Mouse (Mus musculus) heart, embryonic 14.5 days (tissue): ENCODE data around the gene Sept4. TPM values are rescaled to one million over a fixed set of nuclear protein-coding genes. Genes with fewer than 3 reads are reported as not detected.

Source experiments
- ATAC-seq: fragments of 200-750 bp; cut with Nextera tagmentation; 2 replicates; pipeline ENCODE4 v1.8.0; 2017; ENCODE audit warnings: low read depth, moderate TSS enrichment; ENCODE audit not compliant: insufficient number of reproducible peaks, insufficient read depth, low FRiP score
- H3K27ac ChIP-seq, 2 experiments: fragments of 200-500 bp in 1 of 2; fragments of 300-500 bp in 1 of 2; sonication (generic) in 1 of 2; replicated peaks in 1 of 2; 2 replicates each; pipeline ENCODE4 v1.5.1; 2012 to 2014; ENCODE audit warnings: low read depth in 2 of 2, low read length in 2 of 2, control low read depth in 1 of 2, mild to moderate bottlenecking in 1 of 2, mixed read lengths in 1 of 2; ENCODE audit not compliant: control insufficient read depth in 1 of 2, insufficient read depth in 1 of 2
- H3K27me3 ChIP-seq: fragments of 300-500 bp; sonication (generic); 2 replicates; pipeline ENCODE4 v1.6.1; 2014; ENCODE audit warnings: mild to moderate bottlenecking, low read length, control low read depth; ENCODE audit not compliant: control insufficient read depth, insufficient read depth
- H3K36me3 ChIP-seq: fragments of 300-500 bp; sonication (generic); 2 replicates; pipeline ENCODE4 v1.6.1; 2014; ENCODE audit warnings: mild to moderate bottlenecking, control low read depth, low read length, mixed read lengths; ENCODE audit not compliant: control insufficient read depth, insufficient read depth
- H3K4me1 ChIP-seq, 2 experiments: fragments of 200-500 bp in 1 of 2; fragments of 300-500 bp in 1 of 2; sonication (generic) in 1 of 2; 2 replicates each; pipeline ENCODE4 v1.6.1; 2012 to 2014; ENCODE audit warnings: low read length in 2 of 2, control low read depth in 1 of 2, mixed read lengths in 1 of 2; ENCODE audit not compliant: control insufficient read depth in 2 of 2, insufficient read depth in 2 of 2
- H3K4me2 ChIP-seq: fragments of 300-500 bp; sonication (generic); 2 replicates; pipeline ENCODE4 v1.6.1; 2014; ENCODE audit warnings: mild to moderate bottlenecking, low read length
- H3K4me3 ChIP-seq, 2 experiments: fragments of 200-500 bp in 1 of 2; fragments of 300-500 bp in 1 of 2; sonication (generic) in 1 of 2; 2 replicates each; pipeline ENCODE4 v1.5.1; 2012 to 2014; ENCODE audit warnings: low read length in 2 of 2, mild to moderate bottlenecking in 2 of 2, control low read depth in 1 of 2, low read depth in 1 of 2, moderate library complexity in 1 of 2; ENCODE audit not compliant: control insufficient read depth in 1 of 2, insufficient read depth in 1 of 2
- H3K9ac ChIP-seq: fragments of 300-500 bp; sonication (generic); 2 replicates; pipeline ENCODE4 v1.6.1; 2014; ENCODE audit warnings: mild to moderate bottlenecking, low read length
- H3K9me3 ChIP-seq: fragments of 300-500 bp; sonication (generic); 2 replicates; pipeline ENCODE4 v1.6.1; 2016; ENCODE audit warnings: low read length, control low read depth; ENCODE audit not compliant: control insufficient read depth
- WGBS: fragments of 180-500 bp; shearing (Covaris S2); extraction: QIAGEN DNeasy Blood & Tissue Kit; methylation state at CpG from one replicate; pipeline ENCODE4 v1.1.7; 2014; 5-methylcytosine and 5-hydroxymethylcytosine counted together
- polyA plus RNA-seq: library from polyadenylated mRNA; unstranded; fragments of >200 nt; fragmentation: Nextera tagmentation; extraction: Ambion mirVana; gene quantifications from 2 replicates; pipeline ENCODE4 v1.2.1, GENCODE M21; 2014

Sept4 gene
- polyA plus RNA-seq, 1 experiment from 2014 or later: 23.5 TPM

GRCm38 (mm10) chr11:87603571-87603970, 34.9 kb downstream of the Sept4 start:
- ATAC-seq: no peak
- WGBS: 93% methylated on average over 2 of the region's 2 CpGs
- no peak overlapping the region for H3K9ac ChIP-seq
- H3K4me2 ChIP-seq: no peak overlapping the region
- H3K36me3 ChIP-seq: peaks cover 100% of the 10 kb centered on the region
- H3K27ac ChIP-seq: no peak overlapping the region
- H3K4me1 ChIP-seq: no peaks in the 10 kb centered on the region
- no peaks in the 10 kb centered on the region for H3K9me3 ChIP-seq
- H3K27me3 ChIP-seq: no peaks in the 10 kb centered on the region
- no peak overlapping the region for H3K4me3 ChIP-seq

- H3K27me3 ChIP-seq: no peaks in the 10 kb centered on the region
- H3K4me1 ChIP-seq: no peaks in the 10 kb centered on the region
- H3K4me2 ChIP-seq: no peak overlapping the region
- no peaks in the 10 kb centered on the region for H3K9me3 ChIP-seq
- no peak overlapping the region for H3K27ac ChIP-seq
- no peak overlapping the region for H3K4me3 ChIP-seq
- no peak for ATAC-seq
- 89% methylated on average over 7 of the region's 7 CpGs for WGBS
- no peak overlapping the region for H3K9ac ChIP-seq
- peaks cover 100% of the 10 kb centered on the region for H3K36me3 ChIP-seq
These were observed 40.6 kb downstream of the Sept4 start for GRCm38 (mm10) chr11:87609264-87609663.

GRCm38 (mm10) chr11:87611547-87611946, 42.8 kb downstream of the Sept4 start:
- peaks cover 100% of the 10 kb centered on the region for H3K36me3 ChIP-seq
- H3K9ac ChIP-seq: no peak overlapping the region
- 86% methylated on average over 9 of the region's 9 CpGs for WGBS

GRCm38 (mm10) chr11:87613972-87614371, 45.3 kb downstream of the Sept4 start:
- no peak overlapping the region for H3K4me2 ChIP-seq
- H3K9ac ChIP-seq: no peak overlapping the region
- peaks cover 96% of the 10 kb centered on the region for H3K36me3 ChIP-seq
- no peak for ATAC-seq
- H3K9me3 ChIP-seq: no peaks in the 10 kb centered on the region
- H3K27ac ChIP-seq: no peak overlapping the region
- no peak overlapping the region for H3K4me3 ChIP-seq
- 87% methylated on average over 7 of the region's 7 CpGs for WGBS
- no peaks in the 10 kb centered on the region for H3K27me3 ChIP-seq
- H3K4me1 ChIP-seq: no peaks in the 10 kb centered on the region

More at GRCm38 (mm10) chr11:87611547-87611946, 42.8 kb downstream of the Sept4 start:
- Histone ChIP-seq H3K4me3 (no peak overlapping the region), H3K4me2 (no peak overlapping the region), H3K27me3 (no peaks in the 10 kb centered on the region), H3K4me1 (no peaks in the 10 kb centered on the region), H3K9me3 (no peaks in the 10 kb centered on the region), H3K27ac (no peak overlapping the region)
- no peak for ATAC-seq

GRCm38 (mm10) chr11:87615551-87615950, 46.8 kb downstream of the Sept4 start:
- Histone ChIP-seq H3K27ac (no peak overlapping the region), H3K4me1 (no peaks in the 10 kb centered on the region), H3K27me3 (no peaks in the 10 kb centered on the region), H3K9me3 (no peaks in the 10 kb centered on the region), H3K9ac (no peak overlapping the region), H3K36me3 (peaks cover 85% of the 10 kb centered on the region), H3K4me3 (no peak overlapping the region), H3K4me2 (no peak overlapping the region)
- 93% methylated on average over 5 of the region's 5 CpGs for WGBS
- no peak for ATAC-seq

GRCm38 (mm10) chr11:87615952-87616351, 47.2 kb downstream of the Sept4 start:
- 93% methylated on average over 2 of the region's 2 CpGs for WGBS
- no peaks in the 10 kb centered on the region for H3K27me3 ChIP-seq
- H3K9ac ChIP-seq: no peak overlapping the region
- H3K9me3 ChIP-seq: no peaks in the 10 kb centered on the region
- H3K4me3 ChIP-seq: no peak overlapping the region
- no peak for ATAC-seq
- H3K36me3 ChIP-seq: peaks cover 81% of the 10 kb centered on the region
- H3K4me2 ChIP-seq: no peak overlapping the region
- no peaks in the 10 kb centered on the region for H3K4me1 ChIP-seq
- H3K27ac ChIP-seq: no peak overlapping the region

GRCm38 (mm10) chr11:87616790-87617474, 48.2 kb downstream of the Sept4 start, which contains the start of gene Hsf5:
Gene Hsf5 (plus strand): TSS chr11:87617164.
- Histone ChIP-seq H3K9me3 (no peaks in the 10 kb centered on the region), H3K27ac (no peak within 1 kb of the TSS), H3K36me3 (peaks cover 71% of the 10 kb centered on the region), H3K9ac (no peak within 1 kb of the TSS), H3K27me3 (no peaks in the 10 kb centered on the region), H3K4me1 (no peaks in the 10 kb centered on the region), H3K4me3 (no peak within 1 kb of the TSS), H3K4me2 (no peak within 1 kb of the TSS)
- no peak for ATAC-seq
- WGBS: 83% methylated on average over 64 of the region's 69 CpGs

- no peak overlapping the region for H3K9ac ChIP-seq
- H3K27me3 ChIP-seq: no peaks in the 10 kb centered on the region
- no peak overlapping the region for H3K27ac ChIP-seq
- no peak overlapping the region for H3K4me2 ChIP-seq
- WGBS: 94% methylated on average over 21 of the region's 32 CpGs
- no peak for ATAC-seq
- no peaks in the 10 kb centered on the region for H3K9me3 ChIP-seq
- H3K36me3 ChIP-seq: peaks cover 66% of the 10 kb centered on the region
- no peaks in the 10 kb centered on the region for H3K4me1 ChIP-seq
- no peak overlapping the region for H3K4me3 ChIP-seq
These were observed 48.9 kb downstream of the Sept4 start for GRCm38 (mm10) chr11:87617606-87618005.
